Mouse (Mus musculus): Measurements from ENCODE around the gene Mmab. TPM values are rescaled to one million over a fixed set of nuclear protein-coding genes. Genes with fewer than 3 reads are reported as not detected.
A peak's percentile ranks its signal among the peaks of the same experiment; 100 is the strongest.

The Mmab gene
- polyA plus RNA-seq, 1 experiment from 2014 or later: 8.0 TPM

GRCm38 (mm10) chr5:114464561-114464960 lies 20.7 kb upstream of the Mmab start:
- H3K4me3 ChIP-seq (ENCODE audit: low read depth, low read length): no peak overlapping the region
- ATAC-seq: no peak
- H3K27ac ChIP-seq (ENCODE audit: low read depth, low read length): no peak overlapping the region
- no peaks in the 10 kb centered on the region for H3K36me3 ChIP-seq (ENCODE audit: control insufficient read depth, insufficient read depth)
- no peak for TF ChIP-seq CTCF (IDR thresholded peaks at IDR 0.05; ENCODE audit: low read depth)
- H3K27me3 ChIP-seq (replicated peaks; ENCODE audit: control insufficient read depth, insufficient read depth, low read length): no peaks in the 10 kb centered on the region
- H3K9ac ChIP-seq (ENCODE audit: low read depth, low read length): no peak overlapping the region
- H3K9me3 ChIP-seq (ENCODE audit: control insufficient read depth): no peaks in the 10 kb centered on the region
- no peak overlapping the region for H3K4me2 ChIP-seq (replicated peaks; ENCODE audit: low read depth)
- H3K4me1 ChIP-seq (replicated peaks; ENCODE audit: control insufficient read depth, insufficient read depth, low read length): no peaks in the 10 kb centered on the region; the same call in 1 of the 2 replicates
- 72% methylated on average over 2 of the region's 2 CpGs for WGBS

GRCm38 (mm10) chr5:114462067-114463040 lies 18.5 kb upstream of the Mmab start:
- Histone ChIP-seq H3K27me3 (replicated peaks; ENCODE audit: control insufficient read depth, insufficient read depth, low read length) (no peaks in the 10 kb centered on the region), H3K4me3 (ENCODE audit: low read depth, low read length) (no peak overlapping the region), H3K27ac (ENCODE audit: low read depth, low read length) (no peak overlapping the region), H3K9me3 (ENCODE audit: control insufficient read depth) (no peaks in the 10 kb centered on the region), H3K36me3 (ENCODE audit: control insufficient read depth, insufficient read depth) (no peaks in the 10 kb centered on the region; the same call in 1 of the 2 replicates), H3K4me1 (replicated peaks; ENCODE audit: control insufficient read depth, insufficient read depth, low read length) (no peaks in the 10 kb centered on the region; the same call in 1 of the 2 replicates), H3K9ac (ENCODE audit: low read depth, low read length) (no peak overlapping the region), H3K4me2 (replicated peaks; ENCODE audit: low read depth) (no peak overlapping the region)
- TF ChIP-seq CTCF (IDR thresholded peaks at IDR 0.05; ENCODE audit: low read depth): no peak
- 84% methylated on average over 24 of the region's 24 CpGs for WGBS
- no peak for ATAC-seq

- no peaks in the 10 kb centered on the region; the same call in 1 of the 2 replicates for H3K36me3 ChIP-seq (ENCODE audit: control insufficient read depth, insufficient read depth)
- no peaks in the 10 kb centered on the region for H3K27me3 ChIP-seq (replicated peaks; ENCODE audit: control insufficient read depth, insufficient read depth, low read length)
- 9% methylated on average over 7 of the region's 7 CpGs for WGBS
- ATAC-seq: peak; percentile 29; the same call in 1 of the 2 replicates
- H3K4me2 ChIP-seq (replicated peaks; ENCODE audit: low read depth): no peak overlapping the region
- no peaks in the 10 kb centered on the region for H3K9me3 ChIP-seq (ENCODE audit: control insufficient read depth)
- H3K4me3 ChIP-seq (ENCODE audit: low read depth, low read length): no peak overlapping the region
- no peak overlapping the region for H3K9ac ChIP-seq (ENCODE audit: low read depth, low read length)
- H3K4me1 ChIP-seq (replicated peaks; ENCODE audit: control insufficient read depth, insufficient read depth, low read length): no peaks in the 10 kb centered on the region
- H3K27ac ChIP-seq (ENCODE audit: low read depth, low read length): no peak overlapping the region
- peak; percentile 98 for TF ChIP-seq CTCF (IDR thresholded peaks at IDR 0.05; ENCODE audit: low read depth)
Measured at GRCm38 (mm10) chr5:114461238-114461637, 17.4 kb upstream of the Mmab start.

GRCm38 (mm10) chr5:114456995-114457605 lies 13.2 kb upstream of the Mmab start:
- H3K4me1 ChIP-seq (replicated peaks; ENCODE audit: control insufficient read depth, insufficient read depth, low read length): no peaks in the 10 kb centered on the region
- ATAC-seq: no peak
- peaks cover 15% of the 10 kb centered on the region for H3K36me3 ChIP-seq (ENCODE audit: control insufficient read depth, insufficient read depth)
- WGBS: 78% methylated on average over 16 of the region's 16 CpGs
- H3K9ac ChIP-seq (ENCODE audit: low read depth, low read length): no peak overlapping the region
- no peak overlapping the region for H3K4me2 ChIP-seq (replicated peaks; ENCODE audit: low read depth)
- no peaks in the 10 kb centered on the region for H3K9me3 ChIP-seq (ENCODE audit: control insufficient read depth)
- no peak for TF ChIP-seq CTCF (IDR thresholded peaks at IDR 0.05; ENCODE audit: low read depth)
- H3K27ac ChIP-seq (ENCODE audit: low read depth, low read length): no peak overlapping the region
- H3K4me3 ChIP-seq (ENCODE audit: low read depth, low read length): no peak overlapping the region
- H3K27me3 ChIP-seq (replicated peaks; ENCODE audit: control insufficient read depth, insufficient read depth, low read length): no peaks in the 10 kb centered on the region

GRCm38 (mm10) chr5:114456287-114456686 lies 12.4 kb upstream of the Mmab start:
- H3K27ac ChIP-seq (ENCODE audit: low read depth, low read length): no peak overlapping the region
- 75% methylated on average over 9 of the region's 9 CpGs for WGBS
- no peaks in the 10 kb centered on the region for H3K4me1 ChIP-seq (replicated peaks; ENCODE audit: control insufficient read depth, insufficient read depth, low read length)
- peaks cover 18% of the 10 kb centered on the region for H3K36me3 ChIP-seq (ENCODE audit: control insufficient read depth, insufficient read depth)
- H3K9ac ChIP-seq (ENCODE audit: low read depth, low read length): no peak overlapping the region
- no peaks in the 10 kb centered on the region for H3K27me3 ChIP-seq (replicated peaks; ENCODE audit: control insufficient read depth, insufficient read depth, low read length)
- H3K9me3 ChIP-seq (ENCODE audit: control insufficient read depth): no peaks in the 10 kb centered on the region
- no peak for ATAC-seq
- H3K4me2 ChIP-seq (replicated peaks; ENCODE audit: low read depth): no peak overlapping the region
- H3K4me3 ChIP-seq (ENCODE audit: low read depth, low read length): no peak overlapping the region
- peak; percentile 14; the same call in 1 of the 2 replicates for TF ChIP-seq CTCF (IDR thresholded peaks at IDR 0.05; ENCODE audit: low read depth)

- Histone ChIP-seq H3K36me3 (ENCODE audit: control insufficient read depth, insufficient read depth) (peaks cover 42% of the 10 kb centered on the region), H3K9me3 (ENCODE audit: control insufficient read depth) (no peaks in the 10 kb centered on the region), H3K4me1 (replicated peaks; ENCODE audit: control insufficient read depth, insufficient read depth, low read length) (0 out of 2 replicates have a peak, but pooled peaks cover 3% of the 10 kb centered on the region), H3K4me2 (replicated peaks; ENCODE audit: low read depth) (no peak overlapping the region), H3K27me3 (replicated peaks; ENCODE audit: control insufficient read depth, insufficient read depth, low read length) (no peaks in the 10 kb centered on the region), H3K27ac (ENCODE audit: low read depth, low read length) (no peak overlapping the region), H3K4me3 (ENCODE audit: low read depth, low read length) (no peak overlapping the region), H3K9ac (ENCODE audit: low read depth, low read length) (no peak overlapping the region)
- 37% methylated on average over 4 of the region's 4 CpGs for WGBS
- no peak for ATAC-seq
- no peak for TF ChIP-seq CTCF (IDR thresholded peaks at IDR 0.05; ENCODE audit: low read depth)
Measured at GRCm38 (mm10) chr5:114449011-114449410, 5.2 kb upstream of the Mmab start.
